Mouse (Mus musculus) megakaryocyte progenitor cell, adult 5-6 weeks (primary cell): ENCODE measurements around the gene Nmd3. TPM values are rescaled to one million over a fixed set of nuclear protein-coding genes. Genes with fewer than 3 reads are reported as not detected.
A peak's percentile ranks its signal among the peaks of the same experiment; 100 is the strongest.

Experiments used
- ATAC-seq: replicated peaks from 2 replicates; pipeline ENCODE4 v1.8.0; 2016; ENCODE audit warnings: mild to moderate bottlenecking, moderate TSS enrichment, inconsistent platforms; ENCODE audit not compliant: poor library complexity
- total RNA-seq, 2 experiments: library from RNA; stranded (forward) in 1 of 2; stranded (reverse) in 1 of 2; fragments of 157-497, 149-512 nt in 1 of 2; fragments of 200-1000 nt in 1 of 2; gene quantifications; 2 replicates each; pipeline versions ENCODE4 v1.2.3 to v1.2.4; 2015 to 2017

The Nmd3 gene
- total RNA-seq, 2 experiments from 2014 or later, result 56.3 to 135 TPM

DNA sequence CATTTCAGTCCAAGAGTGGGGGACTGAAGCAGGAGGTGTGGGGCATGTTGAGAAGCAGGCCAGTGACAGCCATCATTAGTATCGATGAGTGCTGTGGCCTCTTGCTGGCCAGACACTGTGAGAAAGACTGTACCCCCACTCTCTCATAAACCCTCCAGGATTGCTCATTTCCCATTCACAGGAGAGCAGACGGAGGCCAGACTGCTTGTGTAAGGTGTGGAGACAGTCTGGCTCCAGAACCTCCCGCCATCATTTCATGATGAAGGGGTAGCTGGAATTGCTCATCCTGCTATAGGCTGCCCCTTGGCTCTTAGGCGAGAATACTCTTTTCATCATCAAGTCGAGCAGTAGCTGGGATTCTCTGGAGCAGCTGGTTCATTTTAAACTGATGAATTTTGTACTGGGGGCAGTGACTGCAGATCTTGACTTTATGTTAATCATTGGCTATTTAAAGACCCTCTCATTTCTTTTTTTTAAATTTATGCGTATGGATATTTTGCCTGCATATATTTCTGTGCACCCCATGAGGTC, 41.1 kb downstream of the Nmd3 start:
- ATAC-seq, result no peak

DNA sequence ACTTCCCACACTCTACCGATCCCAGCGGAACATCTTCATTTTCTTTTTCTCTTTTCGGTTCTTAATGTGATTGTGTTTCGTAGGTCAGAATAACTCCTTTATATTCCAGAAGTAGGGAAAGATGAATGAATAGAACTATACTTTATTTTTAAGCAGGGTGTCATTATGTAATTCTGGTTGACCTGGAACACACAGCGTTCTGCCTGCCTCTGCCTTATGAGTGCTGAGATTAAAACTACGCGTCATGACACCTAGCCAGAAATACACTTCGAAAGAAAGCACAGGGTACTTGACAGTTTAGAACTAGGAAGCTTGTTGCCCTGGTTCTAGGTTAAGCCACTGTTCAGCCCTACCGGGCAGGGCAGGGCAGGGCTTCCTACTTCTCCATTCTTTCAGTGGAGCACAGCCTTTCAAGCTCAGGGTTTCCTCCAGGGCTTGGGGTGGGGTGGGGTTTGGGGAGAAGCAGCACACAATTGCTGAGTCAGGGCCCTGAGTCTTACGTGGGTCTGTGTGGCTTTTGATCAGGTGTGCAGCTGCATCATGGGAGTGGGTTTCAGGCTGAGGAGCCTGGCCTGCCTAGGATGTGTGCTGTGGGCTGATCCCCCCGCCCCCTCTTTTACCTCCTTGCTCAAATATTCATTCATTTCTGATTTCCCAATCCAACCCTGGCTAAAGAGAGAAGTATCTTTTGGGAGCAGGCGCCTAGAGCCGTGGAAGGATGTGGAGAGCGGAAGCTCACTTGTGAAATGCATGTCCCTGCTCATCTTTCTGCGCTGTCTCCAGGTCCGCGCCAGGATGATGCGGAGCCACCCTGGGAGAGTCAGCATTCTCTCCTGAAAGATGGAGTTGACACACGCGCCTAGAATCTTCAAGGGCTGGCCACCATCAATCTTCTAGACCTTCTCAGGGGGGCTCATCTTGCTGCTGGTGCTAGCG, 42.1 kb downstream of the Nmd3 start:
- ATAC-seq, result peak; percentile 73

GRCm38 (mm10) chr3:69765206-69765605, 43.4 kb downstream of the Nmd3 start:
- ATAC-seq, result no peak

- no peak for ATAC-seq
These were observed 47.4 kb downstream of the Nmd3 start for GRCm38 (mm10) chr3:69769150-69769549.

GRCm38 (mm10) chr3:69773356-69773755, 51.6 kb downstream of the Nmd3 start:
- ATAC-seq, result peak; percentile 66

DNA sequence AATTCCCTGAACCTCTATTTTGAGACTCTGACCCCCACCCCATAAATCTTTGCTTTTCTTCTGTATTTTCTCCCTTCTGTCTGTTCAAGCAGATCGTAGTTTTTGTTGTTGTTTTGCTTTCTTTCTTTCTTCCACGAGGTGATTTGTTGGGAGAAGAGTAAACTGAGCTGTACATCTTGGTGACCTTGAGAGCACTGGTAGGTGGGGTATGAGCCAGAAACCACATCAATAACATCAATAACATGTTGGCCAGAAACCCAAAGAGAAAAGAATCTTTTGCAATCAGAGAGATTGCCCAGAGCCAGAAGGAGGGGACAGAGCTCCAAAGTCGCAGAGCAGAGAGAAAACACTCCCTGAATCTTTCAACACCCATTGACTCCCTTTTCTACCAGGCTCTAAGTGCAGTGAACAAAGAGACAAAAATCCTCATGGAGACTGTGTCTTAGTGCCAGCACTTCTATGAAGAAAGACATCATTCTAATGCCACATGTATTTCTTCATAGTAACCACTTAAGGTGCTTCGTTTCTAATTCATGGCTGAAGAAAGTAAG, 57.5 kb downstream of the Nmd3 start:
- no peak for ATAC-seq

DNA sequence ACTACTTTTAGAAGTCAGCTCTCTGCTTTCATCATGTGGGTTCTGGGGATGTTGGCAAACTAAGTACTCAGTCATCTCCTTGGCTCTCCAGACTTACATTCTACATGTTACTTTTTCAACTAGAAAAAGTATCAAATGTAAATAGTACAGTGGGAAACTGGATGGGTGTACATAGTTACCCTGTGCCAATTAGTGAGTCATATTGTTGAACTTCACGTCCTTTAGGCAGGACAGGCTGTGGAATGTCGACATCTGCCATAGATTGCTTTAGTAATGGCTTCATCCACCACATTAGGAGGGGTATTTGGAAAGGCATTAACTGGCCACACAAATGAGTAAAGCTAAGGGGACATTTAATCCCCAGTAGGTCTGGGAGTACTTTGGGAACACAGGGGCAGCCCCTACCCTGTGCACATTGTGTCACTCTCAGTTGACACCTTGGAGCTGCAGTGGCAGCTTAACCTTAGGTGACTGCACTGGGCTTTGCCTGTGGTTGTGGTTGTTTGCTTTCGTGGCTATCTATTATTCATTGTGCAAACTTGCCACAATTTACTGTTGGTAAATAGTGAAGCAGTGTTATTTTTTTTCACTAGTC, 71.1 kb downstream of the Nmd3 start:
- no peak for ATAC-seq

DNA sequence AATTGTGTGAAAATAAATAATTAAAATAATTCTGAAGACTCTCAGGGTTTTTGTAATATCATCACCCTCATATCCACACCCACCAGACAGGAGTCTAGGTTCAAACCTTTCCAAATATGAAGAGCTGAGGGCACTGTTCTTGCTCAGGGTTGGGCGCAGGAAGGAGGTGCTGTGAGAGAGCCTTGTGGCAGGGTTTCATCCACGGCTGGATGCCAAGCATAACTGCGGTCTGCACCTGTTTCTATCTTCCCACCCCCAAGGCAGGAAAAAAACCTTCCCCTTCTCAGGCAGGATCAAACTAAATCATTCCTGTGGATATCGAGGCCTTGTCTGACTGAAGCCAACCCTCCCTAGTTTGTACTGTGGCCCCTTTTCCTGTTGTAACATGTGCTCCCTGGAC, 75.7 kb downstream of the Nmd3 start:
- no peak for ATAC-seq

DNA sequence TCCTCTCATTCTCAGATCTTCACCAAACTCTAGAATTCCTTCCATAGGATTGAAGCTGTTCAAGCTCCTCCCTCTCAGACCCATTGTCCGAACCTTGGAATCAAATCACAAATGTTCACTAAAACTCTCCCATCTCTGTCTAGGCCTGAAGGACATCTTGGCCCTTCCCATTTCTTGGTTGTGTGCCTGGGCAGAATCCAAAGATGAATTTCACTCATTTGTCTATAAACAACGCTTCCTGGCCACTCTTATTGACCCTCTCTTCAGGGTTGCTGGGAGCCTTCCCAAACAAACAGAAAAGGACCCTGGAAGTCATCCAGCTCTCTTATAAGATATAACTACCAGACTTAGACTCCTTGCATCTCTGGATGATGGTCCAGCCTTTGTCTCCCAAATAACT, 76.2 kb downstream of the Nmd3 start:
- ATAC-seq, result no peak

DNA sequence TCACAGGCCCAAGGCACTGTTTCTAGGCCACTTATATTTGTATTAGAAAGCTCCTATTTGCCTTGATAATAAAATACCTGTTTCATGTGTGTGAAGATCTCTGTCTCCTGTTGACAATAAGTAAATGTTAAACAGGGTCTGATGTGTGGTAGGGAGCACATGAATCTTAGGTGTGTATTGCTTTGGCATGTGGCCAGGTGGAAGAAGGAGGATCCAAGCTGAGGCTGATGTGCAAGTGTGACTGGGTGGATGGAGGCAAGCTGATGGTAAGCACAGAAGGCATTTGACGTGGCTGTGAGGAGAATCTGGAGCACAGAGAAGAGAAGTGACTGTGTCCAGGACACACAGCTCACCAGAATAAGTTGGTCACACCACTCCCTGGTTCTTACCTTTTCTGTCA, 77.3 kb downstream of the Nmd3 start:
- ATAC-seq, result no peak

- ATAC-seq, result no peak
These were observed 79.1 kb downstream of the Nmd3 start for GRCm38 (mm10) chr3:69800829-69801384.

- no peak for ATAC-seq
These were observed 81.4 kb downstream of the Nmd3 start for GRCm38 (mm10) chr3:69803137-69803536.

Other genes with a start within 250 kb of the Nmd3 start
- 0.10 and 0.84 TPM in 2 replicates for gene B3galnt1, start 123.0 kb upstream of the Nmd3 start, total RNA-seq (2015)
- 0.12 and 1.1 TPM in 2 replicates for gene B3galnt1, start 123.0 kb upstream of the Nmd3 start, total RNA-seq (2017)
- not detected in 2 replicates for gene Sptssb, start 138.0 kb downstream of the Nmd3 start, total RNA-seq (2015)
- not detected in 2 replicates for gene Sptssb, start 138.0 kb downstream of the Nmd3 start, total RNA-seq (2017)